Comparison of ENCODE assay signal across 13 mouse cellular contexts in the genomic region with DNA sequence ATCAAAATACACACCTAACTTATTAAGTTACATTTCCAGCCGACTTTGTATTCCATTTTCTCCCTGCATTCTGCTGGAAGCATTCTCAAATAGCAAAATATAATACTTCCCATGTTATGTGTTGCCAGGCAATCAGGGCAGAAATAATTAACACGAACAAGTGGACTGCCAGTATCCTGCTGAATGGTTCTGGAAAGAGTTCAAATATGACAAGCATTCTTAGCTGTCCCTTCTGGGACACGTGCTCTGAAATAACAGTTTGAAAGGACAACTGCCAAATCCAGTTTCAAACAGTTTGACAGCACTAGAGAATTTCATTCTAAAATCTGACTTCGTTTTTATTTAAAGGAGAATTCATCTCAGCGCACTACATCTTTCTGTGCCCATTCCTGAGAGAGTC.
DNase-seq lines count a peak whose midpoint lies in the region; TF ChIP-seq lines count a peak whose summit lies in the region.
"Had no signal": no experiment of that assay in that cellular context is flagged by ENCODE, and none has a peak within 500 bp of the region (broad histone marks: within the 10 kb centered on the region; RNA-seq: fewer than 3 reads in every experiment).

No protein-coding gene starts in this region.

- no peaks in the 10 kb centered on the region for H3K4me1 ChIP-seq in heart, adult 2 months (ENCODE audit: control insufficient read depth, insufficient read depth, low read length)
- H3K4me1 ChIP-seq: embryonic facial prominence, embryonic 13.5 days; midbrain, embryonic 12.5 days had no signal

- TF ChIP-seq EP300 in heart, adult 2 months (IDR thresholded peaks at IDR 0.05; ENCODE audit: insufficient read depth, low read depth, low read length): no peak

- H3K4me3 ChIP-seq in heart, adult 2 months: no peak overlapping the region
- H3K4me3 ChIP-seq: embryonic facial prominence, embryonic 13.5 days; midbrain, embryonic 12.5 days; neural tube, embryonic 12.5 days had no signal

- H3K27ac ChIP-seq in heart, adult 2 months: no peak overlapping the region
- H3K27ac ChIP-seq: embryonic facial prominence, embryonic 13.5 days; midbrain, embryonic 12.5 days; neural tube, embryonic 12.5 days had no signal

- TF ChIP-seq CTCF in heart, adult 2 months (IDR thresholded peaks at IDR 0.05): no peak

- TF ChIP-seq POLR2A in heart, adult 2 months (IDR thresholded peaks at IDR 0.05; ENCODE audit: insufficient read depth, low read depth, low read length): no peak

- no peaks in the 10 kb centered on the region for H3K36me3 ChIP-seq in heart, adult 2 months (ENCODE audit: control insufficient read depth, insufficient read depth, low read length)
- H3K36me3 ChIP-seq: embryonic facial prominence, embryonic 13.5 days; midbrain, embryonic 12.5 days; neural tube, embryonic 12.5 days had no signal

- H3K79me2 ChIP-seq in heart, adult 2 months (replicated peaks; ENCODE audit: control insufficient read depth, insufficient read depth, low read length): no peaks in the 10 kb centered on the region

- peak; percentile 41 for DNase-seq in heart, adult 11 months
- no peak for DNase-seq in heart, adult 2 months
- peak; percentile 6 for DNase-seq in layer of hippocampus, adult 11-12 months (ENCODE audit: low spot score)
- no peak for DNase-seq in layer of hippocampus, postnatal 10 days (ENCODE audit: low spot score in 2 of 2)
- DNase-seq in brain, embryonic 18.5 days (ENCODE audit: low read depth, low spot score): peak; percentile 66
- DNase-seq in retina, adult 2 months (ENCODE audit: low read depth, low spot score): peak; percentile 2
- no peak for DNase-seq in urinary bladder, adult 2 months (ENCODE audit: low spot score)
- DNase-seq: cerebellum, adult 9-11 months; kidney, postnatal 10 days; liver had no signal

- no peaks in the 10 kb centered on the region for H3K27me3 ChIP-seq in heart, adult 2 months (ENCODE audit: control insufficient read depth, insufficient read depth, low read length)
- H3K27me3 ChIP-seq: embryonic facial prominence, embryonic 13.5 days; midbrain, embryonic 12.5 days; neural tube, embryonic 12.5 days had no signal

- WGBS in heart, adult 2 months: 32% methylated on average over 5 of the region's 5 CpGs

- intact Hi-C loops in heart, adult 2 months (cut with DNase I): no loop called here

- no peak overlapping the region for H3K9ac ChIP-seq in heart, adult 2 months (ENCODE audit: low read depth, low read length)
- H3K9ac ChIP-seq: embryonic facial prominence, embryonic 13.5 days; midbrain, embryonic 12.5 days; neural tube, embryonic 12.5 days had no signal

Comparison
In these comparisons a context has a peak if more than half of its experiments do, and no peak if none do; other contexts are left out.
1. DNase-seq: peak in heart, adult 11 months (single experiment), layer of hippocampus, adult 11-12 months (single experiment), brain, embryonic 18.5 days (single experiment) and retina, adult 2 months (single experiment); none in heart, adult 2 months (0 of 2), layer of hippocampus, postnatal 10 days (0 of 2) and urinary bladder, adult 2 months (single experiment).